Mouse (Mus musculus) kidney, postnatal 14 days (tissue): Measurements from ENCODE around the gene Dusp18.
A peak's percentile ranks its signal among the peaks of the same experiment; 100 is the strongest.

Experiments used
- DNase-seq: peaks from one replicate; pipeline ENCODE4 v3.0.0; 2022; ENCODE audit warnings: mixed read lengths

Dusp18 gene

GRCm38 (mm10) chr11:3894406-3895281, at the start of gene Dusp18, which contains the start of gene 4921536K21Rik:
Gene Dusp18, plus strand, starts transcription at chr11:3895240.
Gene 4921536K21Rik, minus strand, starts transcription at chr11:3895098.
- peak; percentile 95 for DNase-seq

GRCm38 (mm10) chr11:3846351-3846750, 48.7 kb upstream of the Dusp18 start:
- DNase-seq = no peak

GRCm38 (mm10) chr11:3849469-3850314, 45.3 kb upstream of the Dusp18 start:
- DNase-seq = no peak

GRCm38 (mm10) chr11:3850315-3850614, 44.8 kb upstream of the Dusp18 start:
- no peak for DNase-seq

GRCm38 (mm10) chr11:3850746-3851277, 44.2 kb upstream of the Dusp18 start:
- no peak for DNase-seq

- DNase-seq = no peak
These were observed 43.2 kb upstream of the Dusp18 start for GRCm38 (mm10) chr11:3851872-3852271.

GRCm38 (mm10) chr11:3853031-3853430, 42.0 kb upstream of the Dusp18 start:
- DNase-seq = no peak

GRCm38 (mm10) chr11:3853481-3854034, 41.5 kb upstream of the Dusp18 start:
- no peak for DNase-seq

GRCm38 (mm10) chr11:3854156-3854555, 40.9 kb upstream of the Dusp18 start:
- no peak for DNase-seq

GRCm38 (mm10) chr11:3855846-3856245, 39.2 kb upstream of the Dusp18 start:
- DNase-seq = no peak

GRCm38 (mm10) chr11:3857902-3858301, 37.1 kb upstream of the Dusp18 start:
- no peak for DNase-seq

GRCm38 (mm10) chr11:3859778-3860177, 35.3 kb upstream of the Dusp18 start:
- DNase-seq = no peak

- no peak for DNase-seq
These were observed 34.7 kb upstream of the Dusp18 start for GRCm38 (mm10) chr11:3860361-3860760.

GRCm38 (mm10) chr11:3862661-3863453, 32.2 kb upstream of the Dusp18 start:
- no peak for DNase-seq

GRCm38 (mm10) chr11:3863454-3864112, 31.5 kb upstream of the Dusp18 start, which contains the start of gene Osbp2:
Gene Osbp2, minus strand, starts transcription at chr11:3863903.
- DNase-seq = peak; percentile 83

- no peak for DNase-seq
These were observed 30.7 kb upstream of the Dusp18 start for GRCm38 (mm10) chr11:3864343-3864742.

GRCm38 (mm10) chr11:3876419-3876818, 18.6 kb upstream of the Dusp18 start:
- no peak for DNase-seq

- DNase-seq = no peak
These were observed 16.4 kb upstream of the Dusp18 start for GRCm38 (mm10) chr11:3878660-3879059.

GRCm38 (mm10) chr11:3879836-3880235, 15.2 kb upstream of the Dusp18 start:
- peak; percentile 76 for DNase-seq

- no peak for DNase-seq
These were observed 11.3 kb upstream of the Dusp18 start for GRCm38 (mm10) chr11:3883711-3884110.

GRCm38 (mm10) chr11:3887331-3887730, 7.7 kb upstream of the Dusp18 start:
- no peak for DNase-seq

GRCm38 (mm10) chr11:3893970-3894369, 1.1 kb upstream of the Dusp18 start:
- no peak for DNase-seq
